26 mouse cellular contexts compared by ENCODE assay signal in the genomic region with DNA sequence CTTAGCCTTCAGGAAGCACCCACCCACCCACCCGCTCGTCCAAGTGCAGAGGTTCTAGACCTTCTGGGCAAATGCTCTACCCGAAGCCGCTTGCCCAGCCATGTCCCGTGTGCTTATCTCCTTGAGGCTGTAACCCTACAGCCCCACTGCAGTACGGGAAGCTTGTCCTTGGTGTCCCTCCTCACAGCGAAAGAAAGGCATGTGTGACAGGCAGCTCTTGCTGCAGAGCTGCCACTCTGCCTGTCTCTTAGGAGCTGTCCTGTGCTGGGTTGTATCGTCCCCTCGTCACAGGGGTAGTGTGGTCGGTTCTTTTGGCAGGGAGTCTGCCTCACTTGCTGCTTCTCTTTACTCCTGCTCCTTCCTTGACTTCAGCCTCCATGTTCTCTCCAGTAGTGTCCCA.
DNase-seq lines count a peak whose midpoint lies in the region; ATAC-seq and TF ChIP-seq lines count a peak whose summit lies in the region.
"Had no signal": no experiment of that assay in that cellular context is flagged by ENCODE, and none has a peak within 500 bp of the region (broad histone marks: within the 10 kb centered on the region; RNA-seq: fewer than 3 reads in every experiment).

No protein-coding gene starts in this region.

- H3K27me3 ChIP-seq in heart, embryonic 12.5 days (replicated peaks): no peaks in the 10 kb centered on the region
- H3K27me3 ChIP-seq in heart, embryonic 14.5 days (ENCODE audit: control insufficient read depth, insufficient read depth, low read length): no peaks in the 10 kb centered on the region
- no peaks in the 10 kb centered on the region for H3K27me3 ChIP-seq in heart, adult 2 months (ENCODE audit: control insufficient read depth, insufficient read depth, low read length)
- no peaks in the 10 kb centered on the region for H3K27me3 ChIP-seq in heart, postnatal 0 days (ENCODE audit: control insufficient read depth, insufficient read depth, low read length)
- H3K27me3 ChIP-seq in ES-Bruce4 (ENCODE audit: control insufficient read depth, insufficient read depth, low read length, poor library complexity, severe bottlenecking): no peaks in the 10 kb centered on the region
- H3K27me3 ChIP-seq: CH12.LX; embryonic facial prominence, embryonic 13.5 days; embryonic facial prominence, embryonic 15.5 days; forebrain, embryonic 12.5 days had no signal

- H3K27ac ChIP-seq in heart, embryonic 12.5 days (ENCODE audit: poor library complexity, severe bottlenecking): no peak overlapping the region
- 0 out of 4 replicates have a peak overlapping the region, but pooled peaks of 1 of the 2 experiments have one; percentile 28 for H3K27ac ChIP-seq in heart, embryonic 14.5 days (replicated peaks in 1 of 2; ENCODE audit: control insufficient read depth in 1 of 2, insufficient read depth in 1 of 2, low read depth in 2 of 2, low read length in 2 of 2)
- no peak overlapping the region for H3K27ac ChIP-seq in heart, adult 2 months
- H3K27ac ChIP-seq in heart, postnatal 0 days (ENCODE audit: low read depth): peak overlapping the region; percentile 28; the same call in 1 of the 2 replicates
- 0 out of 2 replicates have a peak overlapping the region, but pooled peaks have one; percentile 9 for H3K27ac ChIP-seq in ES-Bruce4 (ENCODE audit: insufficient read depth, low read length)
- H3K27ac ChIP-seq: embryonic facial prominence, embryonic 13.5 days; embryonic facial prominence, embryonic 15.5 days; forebrain, embryonic 10.5 days; forebrain, embryonic 12.5 days had no signal

- no peak for TF ChIP-seq EP300 in heart, adult 2 months (IDR thresholded peaks at IDR 0.05; ENCODE audit: insufficient read depth, low read depth, low read length)
- no peak for TF ChIP-seq EP300 in heart, postnatal 0 days (IDR thresholded peaks at IDR 0.05; ENCODE audit: low read depth)
- no peak for TF ChIP-seq EP300 in ES-Bruce4 (IDR thresholded peaks at IDR 0.05; ENCODE audit: insufficient read depth, low read depth, low read length)

- H3K4me3 ChIP-seq in heart, embryonic 12.5 days: no peak overlapping the region
- H3K4me3 ChIP-seq in heart, embryonic 14.5 days (ENCODE audit: control insufficient read depth in 1 of 2, insufficient read depth in 1 of 2, low read depth in 1 of 2, low read length in 2 of 2): no peak overlapping the region
- no peak overlapping the region for H3K4me3 ChIP-seq in heart, adult 2 months
- no peak overlapping the region for H3K4me3 ChIP-seq in heart, postnatal 0 days (ENCODE audit: low read depth, low read length)
- no peak overlapping the region for H3K4me3 ChIP-seq in ES-Bruce4 (ENCODE audit: low read depth, low read length)
- H3K4me3 ChIP-seq: embryonic facial prominence, embryonic 13.5 days; embryonic facial prominence, embryonic 15.5 days; erythroblast, embryonic 14.5 days; forebrain, embryonic 10.5 days; forebrain, embryonic 12.5 days had no signal

- H3K9me3 ChIP-seq in heart, embryonic 12.5 days (replicated peaks): no peaks in the 10 kb centered on the region
- H3K9me3 ChIP-seq in heart, embryonic 14.5 days (ENCODE audit: control insufficient read depth, low read length): no peaks in the 10 kb centered on the region
- no peaks in the 10 kb centered on the region for H3K9me3 ChIP-seq in heart, postnatal 0 days (replicated peaks; ENCODE audit: control insufficient read depth, low read length)
- H3K9me3 ChIP-seq in ES-Bruce4 (replicated peaks; ENCODE audit: control insufficient read depth, insufficient read depth, low read length, poor library complexity, severe bottlenecking): no peaks in the 10 kb centered on the region
- H3K9me3 ChIP-seq: embryonic facial prominence, embryonic 13.5 days; embryonic facial prominence, embryonic 15.5 days; forebrain, embryonic 10.5 days; forebrain, embryonic 12.5 days had no signal

- 0 out of 2 replicates have a peak overlapping the region, but pooled peaks have one; percentile 13 for H3K4me2 ChIP-seq in heart, embryonic 12.5 days
- H3K4me2 ChIP-seq in heart, embryonic 14.5 days (ENCODE audit: low read length): no peak overlapping the region
- H3K4me2 ChIP-seq in heart, postnatal 0 days (ENCODE audit: low read depth, low read length): no peak overlapping the region
- H3K4me2 ChIP-seq: embryonic facial prominence, embryonic 13.5 days; embryonic facial prominence, embryonic 15.5 days; forebrain, embryonic 12.5 days had no signal

- peaks cover 38% of the 10 kb centered on the region for H3K36me3 ChIP-seq in heart, embryonic 12.5 days
- H3K36me3 ChIP-seq in heart, embryonic 14.5 days (ENCODE audit: control insufficient read depth, insufficient read depth, low read length): peaks cover 56% of the 10 kb centered on the region
- peaks cover 5% of the 10 kb centered on the region for H3K36me3 ChIP-seq in heart, adult 2 months (ENCODE audit: control insufficient read depth, insufficient read depth, low read length)
- H3K36me3 ChIP-seq in heart, postnatal 0 days (replicated peaks; ENCODE audit: control insufficient read depth, insufficient read depth, low read length): peaks cover 59% of the 10 kb centered on the region
- H3K36me3 ChIP-seq in ES-Bruce4 (ENCODE audit: control insufficient read depth, insufficient read depth, low read length, poor library complexity, severe bottlenecking): peaks cover 35% of the 10 kb centered on the region
- H3K36me3 ChIP-seq: embryonic facial prominence, embryonic 13.5 days had no signal

- no peak for DNase-seq in heart, postnatal 14 days
- no peak for DNase-seq in heart, adult 2 months
- DNase-seq in heart, postnatal 0 days (ENCODE audit: low spot score): no peak
- no peak for DNase-seq in heart, adult 8-10 months (ENCODE audit: low spot score)
- DNase-seq: adrenal gland, adult 2 months; adrenal gland, postnatal 10 days; adrenal gland, postnatal 25 days; B cell, adult 2 months; cerebellum, adult 11 months; cerebellum, adult 18-20 months; cerebellum, adult 8-10 months; cerebellum, adult 9-11 months; cerebellum, postnatal 14 days; cerebellum, postnatal 36 days; embryo, embryonic 11 days had no signal

- H3K4me1 ChIP-seq in heart, embryonic 12.5 days (replicated peaks): peaks cover 8% of the 10 kb centered on the region
- peaks cover 0 to 6% of the 10 kb centered on the region in 2 experiments; a peak in 1 of 4 replicates for H3K4me1 ChIP-seq in heart, embryonic 14.5 days (ENCODE audit: control insufficient read depth in 2 of 2, insufficient read depth in 2 of 2, low read length in 2 of 2)
- H3K4me1 ChIP-seq in heart, adult 2 months (ENCODE audit: control insufficient read depth, insufficient read depth, low read length): no peaks in the 10 kb centered on the region
- H3K4me1 ChIP-seq in heart, postnatal 0 days (ENCODE audit: control insufficient read depth, insufficient read depth): peaks cover 5% of the 10 kb centered on the region; the same call in 1 of the 2 replicates
- H3K4me1 ChIP-seq in ES-Bruce4 (ENCODE audit: control insufficient read depth, insufficient read depth, low read length): peaks cover 2% of the 10 kb centered on the region
- H3K4me1 ChIP-seq: embryonic facial prominence, embryonic 13.5 days; embryonic facial prominence, embryonic 15.5 days had no signal

- TF ChIP-seq CTCF in heart, adult 2 months (IDR thresholded peaks at IDR 0.05): no peak
- TF ChIP-seq CTCF in heart, postnatal 0 days (IDR thresholded peaks at IDR 0.05; ENCODE audit: low read depth): no peak
- no peak for TF ChIP-seq CTCF in ES-Bruce4 (IDR thresholded peaks at IDR 0.05; ENCODE audit: low read depth, low read length)

- 55% methylated on average over 10 of the region's 10 CpGs for WGBS in heart, embryonic 12.5 days
- 45% methylated on average over 10 of the region's 10 CpGs for WGBS in heart, embryonic 14.5 days
- WGBS in heart, adult 2 months: 50% methylated on average over 10 of the region's 10 CpGs
- WGBS in heart, postnatal 0 days: 35% methylated on average over 10 of the region's 10 CpGs

- intact Hi-C loops in heart, postnatal 14 days (cut with DNase I): no loop called here
- intact Hi-C loops in heart, adult 2 months (cut with DNase I): no loop called here

- H3K9ac ChIP-seq in heart, embryonic 12.5 days: no peak overlapping the region
- 0 out of 2 replicates have a peak overlapping the region, but pooled peaks have one; percentile 30 for H3K9ac ChIP-seq in heart, embryonic 14.5 days (ENCODE audit: low read length)
- H3K9ac ChIP-seq in heart, adult 2 months (ENCODE audit: low read depth, low read length): no peak overlapping the region
- no peak overlapping the region for H3K9ac ChIP-seq in heart, postnatal 0 days (replicated peaks; ENCODE audit: low read depth, low read length)
- no peak overlapping the region for H3K9ac ChIP-seq in ES-Bruce4 (ENCODE audit: low read depth, poor library complexity, severe bottlenecking)
- H3K9ac ChIP-seq: embryonic facial prominence, embryonic 13.5 days; embryonic facial prominence, embryonic 15.5 days; forebrain, embryonic 12.5 days had no signal

- ATAC-seq in heart, embryonic 12.5 days (ENCODE audit: insufficient number of reproducible peaks, low FRiP score): no peak
- 0 out of 2 replicates have a peak, but pooled peaks have one; percentile 39 for ATAC-seq in heart, embryonic 14.5 days (ENCODE audit: insufficient number of reproducible peaks, insufficient read depth, low FRiP score, low read depth)
- ATAC-seq in heart, postnatal 0 days (ENCODE audit: insufficient read depth, low read depth): 0 out of 2 replicates have a peak, but pooled peaks have one; percentile 57
- ATAC-seq: CD4-positive, CD25-positive, alpha-beta regulatory T cell, adult 4 months; forebrain, embryonic 14.5 days had no signal

- H3K79me2 ChIP-seq in heart, adult 2 months (replicated peaks; ENCODE audit: control insufficient read depth, insufficient read depth, low read length): no peaks in the 10 kb centered on the region

- TF ChIP-seq POLR2A in heart, adult 2 months (IDR thresholded peaks at IDR 0.05; ENCODE audit: insufficient read depth, low read depth, low read length): no peak
- TF ChIP-seq POLR2A in ES-Bruce4 (IDR thresholded peaks at IDR 0.05; ENCODE audit: insufficient read depth, low read length): no peak

Comparison
In these comparisons a context has a peak if more than half of its experiments do, and no peak if none do; other contexts are left out.
1. H3K27ac ChIP-seq: peak in heart, postnatal 0 days (single experiment) and ES-Bruce4 (single experiment); none in heart, embryonic 12.5 days (single experiment) and heart, adult 2 months (single experiment).